Mouse (Mus musculus) forebrain, embryonic 13.5 days (tissue): ENCODE measurements around the gene Mier1. TPM values are rescaled to one million over a fixed set of nuclear protein-coding genes. Genes with fewer than 3 reads are reported as not detected.
"Not testable (repeated sequence)": the region's sequence is repeated elsewhere in the genome, so short reads cannot be mapped to it uniquely, and the experiment has no call there.

Experiments used
- ATAC-seq: fragments of 200-750 bp; cut with Nextera tagmentation; 2 replicates; pipeline ENCODE4 v1.8.0; 2017
- H3K27ac ChIP-seq: fragments of 300-500 bp; sonication (generic); 2 replicates; pipeline ENCODE4 v1.5.1; 2015; ENCODE audit warnings: inconsistent platforms, mild to moderate bottlenecking, moderate library complexity
- H3K27me3 ChIP-seq: fragments of 300-500 bp; sonication (generic); 2 replicates; pipeline ENCODE4 v1.6.1; 2015; ENCODE audit warnings: mild to moderate bottlenecking, inconsistent platforms
- H3K36me3 ChIP-seq: fragments of 300-500 bp; sonication (generic); 2 replicates; pipeline ENCODE4 v1.6.1; 2015; ENCODE audit warnings: mild to moderate bottlenecking, inconsistent platforms; ENCODE audit not compliant: poor library complexity, severe bottlenecking
- H3K4me1 ChIP-seq: fragments of 300-500 bp; sonication (generic); 2 replicates; pipeline ENCODE4 v1.6.1; 2015; ENCODE audit warnings: inconsistent platforms
- H3K4me2 ChIP-seq: fragments of 300-500 bp; sonication (generic); 2 replicates; pipeline ENCODE4 v1.6.1; 2015; ENCODE audit warnings: inconsistent platforms, mild to moderate bottlenecking, moderate library complexity
- H3K4me3 ChIP-seq: fragments of 300-500 bp; sonication (generic); 2 replicates; pipeline ENCODE4 v1.5.1; 2015; ENCODE audit warnings: mild to moderate bottlenecking, inconsistent platforms
- H3K9ac ChIP-seq: fragments of 300-500 bp; sonication (generic); 2 replicates; pipeline ENCODE4 v1.6.1; 2015; ENCODE audit warnings: mild to moderate bottlenecking, inconsistent platforms
- H3K9me3 ChIP-seq: fragments of 300-500 bp; sonication (generic); replicated peaks from 2 replicates; pipeline ENCODE4 v1.6.1; 2016; ENCODE audit warnings: inconsistent platforms
- WGBS: fragments of 180-500 bp; shearing (Covaris S2); methylation state at CpG from one replicate; pipeline ENCODE4 v1.1.7; 2015; 5-methylcytosine and 5-hydroxymethylcytosine counted together
- polyA plus RNA-seq: library from polyadenylated mRNA; unstranded; fragments of >200 nt; fragmentation: Nextera tagmentation; extraction: Ambion mirVana; gene quantifications from 2 replicates; pipeline ENCODE4 v1.2.1, GENCODE M21; 2015

Gene Mier1
- polyA plus RNA-seq, 1 experiment from 2014 or later, result 37.4 TPM

DNA sequence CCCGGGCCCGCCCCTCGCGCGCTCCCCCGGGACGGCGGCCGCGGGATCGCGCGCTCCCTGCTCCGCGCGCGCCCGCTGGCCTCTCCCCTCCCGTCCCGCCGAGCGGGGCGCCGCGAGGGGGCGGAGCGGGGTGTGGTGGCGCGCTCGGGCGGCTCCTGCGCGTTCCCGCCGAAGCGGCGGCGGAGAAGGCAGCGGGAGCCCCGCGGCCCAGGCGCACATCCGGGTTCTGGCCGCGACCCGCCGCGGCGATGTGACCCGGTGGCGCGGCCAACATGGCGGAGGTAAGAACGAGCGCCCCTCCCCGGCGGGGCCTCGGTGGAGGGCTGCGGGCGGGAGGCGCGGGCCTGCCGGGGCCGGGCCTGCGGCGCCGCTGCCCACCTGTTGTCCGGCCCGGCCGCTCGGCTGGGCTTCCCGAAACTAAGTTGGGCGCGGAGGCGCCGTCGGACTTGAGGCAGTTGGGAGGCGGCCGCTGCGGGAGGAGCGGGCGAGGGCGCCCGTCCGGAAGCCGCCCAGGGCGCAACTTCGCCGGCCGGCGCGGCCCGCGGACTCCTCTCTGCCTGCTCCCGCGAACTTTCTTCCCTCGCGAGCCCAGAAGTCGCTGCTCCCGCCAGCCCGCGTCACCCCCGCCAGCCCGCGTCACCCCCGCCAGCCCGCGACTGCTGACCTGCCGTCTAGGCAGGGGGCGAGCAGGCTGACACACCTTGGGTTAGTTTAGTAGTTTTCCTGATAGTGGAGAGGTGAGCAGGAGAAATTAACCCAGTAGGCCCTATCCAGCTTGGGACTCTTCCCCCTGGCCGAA is 5.2 kb downstream of the Mier1 start:
- peak overlapping the region; percentile 82 for H3K27ac ChIP-seq
- peak; percentile 60 for ATAC-seq
- H3K4me3 ChIP-seq, result peak overlapping the region; percentile 85
- H3K36me3 ChIP-seq, result peaks cover 6% of the 10 kb centered on the region; the same call in 1 of the 2 replicates
- H3K4me1 ChIP-seq, result peaks cover 45% of the 10 kb centered on the region
- H3K9me3 ChIP-seq, result no peaks in the 10 kb centered on the region
- no peaks in the 10 kb centered on the region for H3K27me3 ChIP-seq
- peak overlapping the region; percentile 85 for H3K4me2 ChIP-seq
- under 1% methylated on average over 87 of the region's 111 CpGs for WGBS
- H3K9ac ChIP-seq, result peak overlapping the region; percentile 94

DNA sequence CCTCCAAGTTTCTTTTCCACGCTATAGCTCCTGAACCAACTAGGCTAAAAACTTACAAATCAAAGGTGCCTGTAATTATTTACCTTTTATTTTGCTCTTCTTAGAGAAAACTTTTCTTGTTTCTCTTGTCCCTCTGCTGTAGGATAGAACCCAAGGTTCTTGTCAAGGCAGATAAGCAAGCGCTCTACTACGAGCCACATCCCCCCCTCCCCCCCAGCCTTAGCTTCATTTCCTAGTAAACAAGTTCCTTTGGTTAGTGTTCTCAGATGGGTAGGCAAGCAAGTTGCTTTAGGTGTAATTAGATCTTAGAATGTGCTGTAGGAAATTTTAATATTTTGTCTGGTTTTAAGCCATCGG is 5.8 kb downstream of the Mier1 start:
- Histone ChIP-seq H3K27ac (0 out of 2 replicates have a peak overlapping the region, but pooled peaks have one; percentile 82), H3K4me2 (peak overlapping the region; percentile 85)
- no peak for ATAC-seq

GRCm38 (mm10) chr4:103120395-103120794 is 6.2 kb downstream of the Mier1 start:
- Histone ChIP-seq H3K4me2 (peak overlapping the region; percentile 85), H3K9me3 (no peaks in the 10 kb centered on the region), H3K36me3 (peaks cover 6% of the 10 kb centered on the region; the same call in 1 of the 2 replicates), H3K27ac (no peak overlapping the region), H3K9ac (peak overlapping the region; percentile 94), H3K4me1 (peaks cover 40% of the 10 kb centered on the region), H3K27me3 (no peaks in the 10 kb centered on the region), H3K4me3 (peak overlapping the region; percentile 85)
- 34% methylated on average over 3 of the region's 3 CpGs for WGBS
- ATAC-seq, result no peak

More for the DNA sequence above, 5.8 kb downstream of the Mier1 start:
- Histone ChIP-seq H3K4me3 (peak overlapping the region; percentile 85), H3K36me3 (peaks cover 6% of the 10 kb centered on the region; the same call in 1 of the 2 replicates), H3K4me1 (peaks cover 43% of the 10 kb centered on the region), H3K9me3 (no peaks in the 10 kb centered on the region), H3K27me3 (no peaks in the 10 kb centered on the region), H3K9ac (peak overlapping the region; percentile 94)
- WGBS, result 17% methylated on average over 4 of the region's 4 CpGs

- 83% methylated on average over 9 of the region's 9 CpGs for WGBS
- no peaks in the 10 kb centered on the region for H3K9me3 ChIP-seq
- peak overlapping the region; percentile 85 for H3K4me2 ChIP-seq
- no peak overlapping the region for H3K9ac ChIP-seq
- H3K4me3 ChIP-seq, result peak overlapping the region; percentile 85; the same call in 1 of the 2 replicates
- H3K4me1 ChIP-seq, result peaks cover 34% of the 10 kb centered on the region
- no peak overlapping the region for H3K27ac ChIP-seq
- H3K36me3 ChIP-seq, result peaks cover 6% of the 10 kb centered on the region; the same call in 1 of the 2 replicates
- no peaks in the 10 kb centered on the region for H3K27me3 ChIP-seq
- no peak for ATAC-seq
Observed at GRCm38 (mm10) chr4:103120874-103121389, 6.7 kb downstream of the Mier1 start.

DNA sequence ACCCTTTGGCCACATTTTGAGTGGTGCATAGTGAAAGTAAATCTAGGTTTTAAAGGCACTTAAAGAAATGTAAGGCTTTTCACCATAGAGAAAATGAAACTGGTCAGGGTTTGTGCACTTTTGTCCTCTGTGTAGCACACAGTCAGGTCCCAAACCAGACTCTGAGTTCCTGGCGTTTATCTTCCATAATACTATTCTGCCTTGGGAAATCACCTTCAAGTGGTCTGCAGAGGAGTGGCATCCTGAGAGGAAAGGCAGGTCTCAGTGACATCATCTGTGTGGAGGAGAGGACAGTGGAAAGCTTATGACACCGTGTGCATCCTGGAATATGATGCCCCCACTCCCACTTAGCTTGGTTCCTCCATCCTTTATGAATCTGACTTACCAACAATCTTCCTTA is 8.9 kb downstream of the Mier1 start:
- H3K27ac ChIP-seq, result no peak overlapping the region
- peaks cover 30% of the 10 kb centered on the region for H3K4me1 ChIP-seq
- no peak overlapping the region for H3K4me3 ChIP-seq
- H3K9me3 ChIP-seq, result no peaks in the 10 kb centered on the region
- ATAC-seq, result no peak
- H3K4me2 ChIP-seq, result no peak overlapping the region
- no peaks in the 10 kb centered on the region for H3K27me3 ChIP-seq
- no peak overlapping the region for H3K9ac ChIP-seq
- WGBS, result 73% methylated on average over 2 of the region's 2 CpGs
- H3K36me3 ChIP-seq, result no peaks in the 10 kb centered on the region

GRCm38 (mm10) chr4:103123606-103124005 is 9.4 kb downstream of the Mier1 start:
- H3K27ac ChIP-seq, result no peak overlapping the region
- H3K4me1 ChIP-seq, result peaks cover 28% of the 10 kb centered on the region
- H3K27me3 ChIP-seq, result no peaks in the 10 kb centered on the region
- no peaks in the 10 kb centered on the region for H3K36me3 ChIP-seq
- no peak overlapping the region for H3K9ac ChIP-seq
- no peak overlapping the region for H3K4me2 ChIP-seq
- no peaks in the 10 kb centered on the region for H3K9me3 ChIP-seq
- no peak for ATAC-seq
- H3K4me3 ChIP-seq, result no peak overlapping the region

GRCm38 (mm10) chr4:103126533-103126932 is 12.3 kb downstream of the Mier1 start:
- H3K27me3 ChIP-seq, result no peaks in the 10 kb centered on the region
- peaks cover 6% of the 10 kb centered on the region; the same call in 1 of the 2 replicates for H3K4me1 ChIP-seq
- no peak overlapping the region for H3K27ac ChIP-seq
- no peaks in the 10 kb centered on the region for H3K9me3 ChIP-seq
- no peak overlapping the region for H3K4me2 ChIP-seq
- H3K36me3 ChIP-seq, result peaks cover 4% of the 10 kb centered on the region; the same call in 1 of the 2 replicates
- H3K4me3 ChIP-seq, result no peak overlapping the region
- ATAC-seq, result no peak
- no peak overlapping the region for H3K9ac ChIP-seq
- WGBS, result 91% methylated on average over 4 of the region's 4 CpGs

- Histone ChIP-seq H3K4me1 (no peaks in the 10 kb centered on the region), H3K4me2 (no peak overlapping the region), H3K27ac (no peak overlapping the region), H3K9me3 (no peaks in the 10 kb centered on the region), H3K27me3 (no peaks in the 10 kb centered on the region), H3K4me3 (no peak overlapping the region), H3K9ac (no peak overlapping the region), H3K36me3 (peaks cover 46% of the 10 kb centered on the region)
- WGBS, result 94% methylated on average over 1 of the region's 1 CpGs
- no peak for ATAC-seq
Observed at GRCm38 (mm10) chr4:103136946-103137345, 22.8 kb downstream of the Mier1 start.

GRCm38 (mm10) chr4:103146339-103146738 is 32.1 kb downstream of the Mier1 start:
- Histone ChIP-seq H3K36me3 (peaks cover 58% of the 10 kb centered on the region), H3K9ac (no peak overlapping the region), H3K4me1 (no peaks in the 10 kb centered on the region), H3K27me3 (no peaks in the 10 kb centered on the region), H3K4me3 (no peak overlapping the region), H3K4me2 (no peak overlapping the region), H3K9me3 (no peaks in the 10 kb centered on the region), H3K27ac (no peak overlapping the region)
- no peak for ATAC-seq
- 24% methylated on average over 5 of the region's 5 CpGs for WGBS

DNA sequence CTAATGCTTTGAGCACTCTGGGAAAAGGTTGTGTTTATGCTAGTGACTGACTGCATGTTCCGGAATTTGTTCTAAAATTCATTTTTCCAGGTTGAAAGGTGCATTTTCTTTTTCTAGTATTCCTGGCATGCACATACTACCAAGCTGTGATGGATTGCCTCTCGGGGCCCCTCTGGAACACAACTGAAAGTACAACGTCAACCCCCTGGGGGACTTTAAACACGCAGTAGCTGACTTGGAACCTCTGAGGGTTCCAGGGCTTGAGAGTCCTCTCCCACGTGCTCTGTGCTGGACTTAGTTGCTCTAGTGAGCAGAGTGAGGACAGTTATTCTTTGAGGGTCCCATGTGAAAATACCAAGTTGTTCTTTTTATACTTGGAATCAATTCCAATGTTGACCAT is 37.8 kb downstream of the Mier1 start:
- H3K9me3 ChIP-seq, result no peaks in the 10 kb centered on the region
- no peaks in the 10 kb centered on the region for H3K4me1 ChIP-seq
- no peak overlapping the region for H3K4me3 ChIP-seq
- H3K27me3 ChIP-seq, result no peaks in the 10 kb centered on the region
- WGBS, result 95% methylated on average over 5 of the region's 5 CpGs
- no peak for ATAC-seq
- H3K36me3 ChIP-seq, result peaks cover 77% of the 10 kb centered on the region
- H3K9ac ChIP-seq, result no peak overlapping the region
- H3K27ac ChIP-seq, result no peak overlapping the region
- H3K4me2 ChIP-seq, result no peak overlapping the region

- Histone ChIP-seq H3K4me1 (no peaks in the 10 kb centered on the region), H3K27me3 (no peaks in the 10 kb centered on the region), H3K4me2 (no peak overlapping the region), H3K36me3 (peaks cover 62% of the 10 kb centered on the region), H3K4me3 (no peak overlapping the region), H3K9ac (no peak overlapping the region), H3K9me3 (no peaks in the 10 kb centered on the region), H3K27ac (no peak overlapping the region)
- ATAC-seq, result no peak
- 94% methylated on average over 4 of the region's 4 CpGs for WGBS
Observed at GRCm38 (mm10) chr4:103158781-103159180, 44.6 kb downstream of the Mier1 start.

DNA sequence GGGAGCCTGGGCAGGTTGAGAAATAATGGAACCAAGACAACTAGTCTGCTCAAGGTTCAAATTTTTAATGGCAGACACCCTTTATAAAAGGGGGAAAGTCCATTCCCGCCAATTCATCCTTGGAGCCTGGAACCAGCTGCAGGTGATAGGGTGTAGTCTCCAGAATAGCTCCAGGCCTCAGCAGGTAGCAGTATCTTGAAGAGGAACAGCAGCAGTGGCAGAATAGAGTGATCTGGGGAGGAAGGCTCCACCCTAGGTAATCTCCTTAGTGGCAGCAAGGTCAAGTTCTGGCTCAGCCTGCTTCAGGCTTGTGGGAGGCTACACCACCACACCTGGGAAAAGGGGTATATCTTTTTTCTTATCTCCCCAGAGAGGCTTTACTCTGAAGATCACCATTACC is 52.0 kb downstream of the Mier1 start:
- not testable (repeated sequence) for H3K4me2 ChIP-seq, H3K27ac ChIP-seq, H3K4me3 ChIP-seq, H3K9ac ChIP-seq, H3K27me3 ChIP-seq, H3K9me3 ChIP-seq, H3K4me1 ChIP-seq, ATAC-seq
- H3K36me3 ChIP-seq, result peaks cover 31% of the 10 kb centered on the region
- WGBS, result 97% methylated on average over 1 of the region's 1 CpGs
